Mouse (Mus musculus): Measurements from ENCODE around the gene Ap3b1.

The Ap3b1 gene

DNA sequence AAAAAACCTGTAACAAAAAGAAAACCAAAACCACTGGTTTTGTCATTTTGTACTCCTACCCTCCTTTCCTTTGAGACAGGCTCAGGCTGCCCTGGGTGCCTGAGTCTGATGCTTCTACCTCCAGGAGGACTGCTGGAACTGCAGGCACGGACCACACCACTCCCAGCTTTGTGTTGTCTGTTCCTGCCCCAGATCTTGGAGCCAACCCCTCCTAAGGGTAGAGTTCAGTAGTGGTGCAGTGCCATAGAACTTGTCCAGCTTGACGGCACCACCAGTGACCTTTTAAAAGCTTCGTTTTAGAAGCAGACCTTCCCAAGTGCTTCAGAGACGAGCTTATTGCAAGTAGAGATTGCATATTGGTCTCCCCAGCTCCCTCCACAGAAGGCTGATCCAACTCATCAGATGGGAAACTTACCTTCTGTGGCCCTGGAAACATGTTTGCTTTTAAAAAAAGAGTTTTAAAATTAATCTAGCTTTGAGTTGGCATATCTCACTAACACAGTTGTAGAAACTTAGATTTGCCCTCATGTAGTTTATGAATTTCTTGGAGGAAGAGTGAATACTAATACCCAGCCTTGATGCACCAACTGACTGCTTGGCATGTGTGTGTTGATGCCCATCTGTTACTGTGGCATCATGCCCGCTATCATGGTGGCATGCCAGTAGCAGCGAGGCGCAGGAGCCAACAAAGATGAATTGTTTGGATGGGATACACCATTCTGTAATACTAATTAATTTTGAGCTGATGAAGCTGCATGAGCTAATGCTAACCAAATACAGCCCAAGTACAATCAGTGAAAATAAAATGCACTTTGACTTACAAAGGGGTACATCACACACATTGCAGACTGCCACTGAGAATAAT lies 17.0 kb downstream of the Ap3b1 start:
- no peak for DNase-seq (ENCODE audit: low spot score in 2 of 2)

- DNase-seq (ENCODE audit: low spot score in 2 of 2): no peak
Observed at GRCm38 (mm10) chr13:94379006-94379405, 20.2 kb downstream of the Ap3b1 start.

DNA sequence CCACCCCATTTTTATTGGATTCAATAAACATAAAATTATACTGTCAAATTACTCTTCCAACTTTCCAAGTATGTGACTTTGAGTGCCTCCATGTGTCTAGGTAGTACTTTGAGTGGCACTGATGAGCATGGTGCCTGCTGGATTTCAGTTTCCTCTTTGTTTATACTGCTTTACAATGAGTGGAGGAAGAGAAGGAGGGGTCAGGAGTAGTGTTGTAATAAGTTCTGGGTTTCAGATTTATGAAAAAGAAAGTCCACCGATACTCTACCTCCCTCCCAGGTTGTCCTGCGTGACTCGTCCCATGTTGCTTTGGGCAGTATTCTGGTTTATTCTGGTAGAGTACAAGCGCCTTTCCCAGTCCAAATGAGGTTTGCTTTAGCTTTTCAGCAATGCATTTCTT lies 22.7 kb downstream of the Ap3b1 start:
- no peak for DNase-seq (ENCODE audit: low spot score in 2 of 2)

GRCm38 (mm10) chr13:94381829-94382675 lies 23.3 kb downstream of the Ap3b1 start:
- DNase-seq (ENCODE audit: low spot score in 2 of 2): no peak

- DNase-seq (ENCODE audit: low spot score in 2 of 2): no peak
Observed at GRCm38 (mm10) chr13:94384931-94385570, 26.3 kb downstream of the Ap3b1 start.

GRCm38 (mm10) chr13:94388566-94388965 lies 29.8 kb downstream of the Ap3b1 start:
- DNase-seq (ENCODE audit: low spot score in 2 of 2): no peak

DNA sequence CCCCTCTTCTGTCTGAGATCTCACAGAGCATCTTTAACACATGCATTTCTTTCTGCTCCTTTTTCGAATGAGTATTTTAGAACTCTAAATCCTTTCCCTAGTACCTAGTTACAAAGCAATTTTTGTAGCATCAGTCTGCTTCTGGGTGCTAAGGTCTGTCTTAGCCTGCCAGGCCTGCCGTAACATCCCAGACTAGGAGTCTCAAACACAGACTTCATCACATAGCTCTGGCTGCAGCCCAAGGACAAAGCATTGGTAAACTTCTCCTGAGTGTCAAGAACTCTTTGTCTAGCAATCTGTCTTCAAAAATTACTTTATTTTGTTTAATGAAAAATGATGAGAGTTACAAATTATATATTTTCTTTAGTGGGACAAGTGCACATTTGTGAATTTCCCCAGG lies 30.8 kb downstream of the Ap3b1 start:
- DNase-seq (ENCODE audit: low spot score in 2 of 2): no peak

DNA sequence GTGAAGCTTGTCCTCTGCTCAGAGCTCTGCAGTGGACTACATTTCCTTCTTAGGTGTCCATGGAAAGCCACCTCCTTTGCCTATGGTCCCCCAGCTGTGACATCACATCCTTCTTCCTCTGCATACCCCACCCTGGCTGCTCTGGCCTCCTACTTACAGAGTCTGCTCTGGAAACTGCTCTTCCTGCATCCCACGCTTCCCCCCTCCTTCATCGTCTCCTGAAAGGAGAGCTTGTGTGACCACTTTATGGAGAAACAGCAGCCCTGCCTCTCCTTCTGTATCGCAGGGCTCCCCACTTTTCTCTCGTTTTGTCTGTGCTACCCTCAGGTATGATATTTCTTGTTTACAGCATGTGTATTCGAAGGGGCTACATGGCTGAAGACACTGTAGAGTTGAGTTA lies 33.5 kb downstream of the Ap3b1 start:
- DNase-seq (ENCODE audit: low spot score in 2 of 2): no peak

GRCm38 (mm10) chr13:94394486-94394885 lies 35.7 kb downstream of the Ap3b1 start:
- no peak for DNase-seq (ENCODE audit: low spot score in 2 of 2)

DNA sequence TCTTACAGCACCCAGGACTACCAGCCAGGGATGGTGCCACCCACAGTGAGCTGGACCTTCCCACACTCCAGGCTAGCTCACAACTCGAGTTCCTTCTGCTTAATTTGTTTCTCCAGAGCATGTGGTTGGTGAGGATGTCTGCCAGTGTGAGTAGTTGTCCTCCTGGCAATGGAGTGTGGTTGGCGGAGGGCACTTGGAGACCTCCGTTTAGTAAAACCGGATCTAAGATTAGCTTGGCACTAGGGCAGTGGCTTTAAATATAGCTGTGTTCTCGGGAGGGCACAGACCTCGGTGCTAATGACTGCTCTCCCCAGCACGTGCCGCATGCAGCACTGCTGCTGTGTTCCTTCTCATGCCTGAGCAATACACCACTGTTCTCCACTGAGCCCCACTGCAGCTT lies 37.0 kb downstream of the Ap3b1 start:
- DNase-seq (ENCODE audit: low spot score in 2 of 2): no peak

DNA sequence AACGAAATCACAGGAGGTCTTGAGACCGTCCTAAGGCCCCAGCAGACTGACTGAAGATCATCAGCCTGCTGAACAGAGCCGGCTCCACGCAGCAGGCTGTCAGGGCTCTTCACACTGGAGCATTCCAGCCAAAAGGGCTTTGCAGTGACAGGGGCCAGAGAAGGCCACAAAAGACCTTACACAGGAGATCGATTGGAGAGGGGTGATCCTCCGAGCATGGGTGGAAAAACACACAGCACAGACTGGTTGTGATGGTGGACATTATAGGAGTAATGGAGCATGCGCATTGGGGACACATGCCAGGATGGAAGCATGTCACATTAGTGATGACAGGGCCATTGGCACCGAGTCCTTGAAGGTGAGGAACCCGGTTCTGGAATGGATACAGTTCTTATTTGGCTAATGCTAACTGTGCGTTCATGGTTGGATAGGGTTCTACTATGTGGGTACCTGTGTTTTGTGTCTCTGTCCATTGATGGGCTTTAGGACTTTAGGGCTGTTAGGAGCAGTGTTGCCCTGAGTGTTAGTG lies 37.7 kb downstream of the Ap3b1 start:
- no peak for DNase-seq (ENCODE audit: low spot score in 2 of 2)

- no peak for DNase-seq (ENCODE audit: low spot score in 2 of 2)
Observed at GRCm38 (mm10) chr13:94398568-94399374, 40.0 kb downstream of the Ap3b1 start.

DNA sequence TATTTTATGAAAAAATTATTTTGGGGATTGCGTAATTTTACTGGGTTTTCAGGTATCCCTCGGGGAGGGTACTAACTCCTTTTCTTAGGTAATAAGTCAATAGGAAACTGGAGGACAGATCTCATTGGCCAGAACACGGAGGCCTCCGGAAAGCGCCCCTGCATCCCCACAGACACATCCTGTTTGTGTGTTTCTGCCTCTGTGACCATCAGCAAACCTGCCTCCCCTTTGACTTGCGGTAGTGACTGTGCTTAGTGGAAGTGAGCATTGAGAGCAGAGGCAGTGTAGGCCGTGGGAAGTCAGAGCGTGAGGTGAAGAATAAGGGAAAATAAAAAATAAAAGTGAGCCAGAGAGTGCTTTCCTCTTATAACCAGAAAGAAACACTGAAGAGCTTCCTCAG lies 41.7 kb downstream of the Ap3b1 start:
- no peak for DNase-seq (ENCODE audit: low spot score in 2 of 2)

DNA sequence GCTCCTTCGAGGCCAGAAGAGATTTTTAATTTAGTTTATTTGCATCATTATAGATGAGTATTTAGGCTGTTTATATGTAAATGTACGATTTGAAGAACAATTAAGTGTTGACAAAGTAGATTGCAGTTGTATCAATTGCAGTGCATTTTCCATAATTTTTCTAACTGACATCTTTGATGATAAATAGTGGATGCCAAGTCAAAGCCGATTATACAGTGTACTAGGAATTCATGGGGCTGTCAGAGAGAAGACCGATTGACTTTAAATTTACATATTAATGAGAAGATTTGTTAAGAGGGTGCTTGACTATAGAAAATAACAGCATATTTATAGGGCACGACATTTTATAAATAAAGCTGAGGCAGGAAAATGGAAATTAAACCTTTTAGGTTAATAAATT lies 64.8 kb downstream of the Ap3b1 start:
- no peak for DNase-seq (ENCODE audit: low spot score in 2 of 2)

DNA sequence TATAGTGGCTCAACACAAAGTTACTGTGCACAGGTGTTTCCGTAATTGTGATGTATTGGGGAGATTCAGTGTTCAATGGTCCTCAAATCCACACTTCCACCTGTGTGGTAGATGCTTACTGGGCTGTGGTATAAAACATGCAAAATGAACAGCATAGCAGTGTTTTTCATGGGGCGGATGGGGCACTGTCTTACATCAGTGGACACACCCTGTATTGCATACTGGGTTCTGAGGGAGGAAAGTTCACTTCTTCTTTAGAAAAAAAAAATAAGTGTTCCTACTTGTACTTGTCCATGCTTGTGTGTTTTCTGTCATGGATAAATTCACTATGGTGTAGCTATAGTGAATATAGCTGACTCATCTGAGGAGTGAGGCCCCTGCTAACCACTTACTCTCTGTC lies 70.8 kb downstream of the Ap3b1 start:
- no peak for DNase-seq (ENCODE audit: low spot score in 2 of 2)

GRCm38 (mm10) chr13:94439386-94439785 lies 80.6 kb downstream of the Ap3b1 start:
- DNase-seq (ENCODE audit: low spot score in 2 of 2): no peak

GRCm38 (mm10) chr13:94441199-94441598 lies 82.4 kb downstream of the Ap3b1 start:
- DNase-seq (ENCODE audit: low spot score in 2 of 2): no peak

DNA sequence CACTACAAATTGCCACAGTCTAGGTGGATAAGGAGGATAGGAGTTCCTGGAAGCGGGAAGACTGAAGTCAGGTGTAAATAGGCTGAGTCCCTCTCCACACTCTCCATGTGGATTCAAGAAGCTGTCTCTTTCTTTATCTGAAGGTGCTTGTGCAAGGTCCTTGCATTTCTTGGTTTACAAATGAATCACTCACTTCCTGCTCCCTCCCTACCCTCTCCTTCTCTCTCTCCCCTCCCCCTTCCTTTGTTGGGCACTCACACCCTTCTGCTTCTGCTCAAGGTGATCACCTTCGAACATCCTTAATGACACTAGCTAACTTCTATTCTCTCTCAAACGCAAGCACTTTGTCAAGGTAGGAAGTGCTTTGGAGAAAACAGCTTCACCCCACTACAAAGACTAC lies 84.7 kb downstream of the Ap3b1 start:
- DNase-seq (ENCODE audit: low spot score in 2 of 2): no peak

DNA sequence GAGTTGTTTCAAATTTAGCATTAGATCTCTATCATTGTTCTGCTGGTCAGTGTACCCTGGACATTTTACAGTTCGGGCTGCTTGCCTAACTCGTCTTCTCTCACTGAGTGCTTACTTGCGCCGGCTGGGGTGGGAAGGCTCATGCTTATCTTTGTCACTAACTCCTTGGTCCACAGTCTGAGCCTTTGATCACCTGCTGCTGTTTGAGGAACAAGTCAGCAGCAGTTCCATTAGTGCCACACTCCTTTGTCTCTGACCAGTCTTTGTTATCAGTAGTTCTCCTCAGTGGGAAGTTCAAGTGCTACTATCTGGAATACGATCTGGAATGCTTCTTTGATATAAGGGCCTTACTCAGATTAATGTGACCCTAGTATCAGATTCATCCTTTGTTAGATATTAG lies 86.3 kb downstream of the Ap3b1 start:
- DNase-seq (ENCODE audit: low spot score in 2 of 2): no peak

DNA sequence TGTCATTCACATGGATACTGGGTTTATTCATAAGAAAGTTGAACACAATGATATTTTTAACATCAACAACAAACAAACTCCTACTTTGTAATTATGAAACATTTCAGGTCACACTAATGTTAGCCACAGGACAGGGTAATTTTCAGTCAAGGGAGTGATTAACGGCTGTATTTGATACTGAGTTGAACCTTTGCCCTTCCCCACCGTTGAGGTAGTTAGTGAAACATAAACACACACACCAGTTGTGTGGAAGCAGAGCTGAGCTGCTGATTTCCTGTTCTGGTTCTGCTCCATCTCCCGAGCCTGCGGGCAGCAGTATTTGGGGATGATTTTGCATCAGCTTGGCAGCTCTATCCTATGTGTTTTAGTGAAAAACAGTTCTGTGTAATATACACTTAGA lies 88.2 kb downstream of the Ap3b1 start:
- DNase-seq (ENCODE audit: low spot score in 2 of 2): no peak

GRCm38 (mm10) chr13:94449593-94449992 lies 90.8 kb downstream of the Ap3b1 start:
- no peak for DNase-seq (ENCODE audit: low spot score in 2 of 2)

Data from urinary bladder, adult 18-20 months (tissue).